Mouse (Mus musculus) liver, postnatal 0 days (tissue): ENCODE results near the gene Ttll11.

ENCODE experiments used
- CTCF ChIP-seq: sonication (generic); IDR thresholded peaks from 2 replicates; pipeline ENCODE4 v1.5.1; 2016; ENCODE audit warnings: antibody characterized with exemption, low read depth
- EP300 ChIP-seq: IDR thresholded peaks from 2 replicates; pipeline ENCODE4 v1.6.1; 2016; ENCODE audit warnings: antibody characterized with exemption, low read depth, mild to moderate bottlenecking

DNA sequence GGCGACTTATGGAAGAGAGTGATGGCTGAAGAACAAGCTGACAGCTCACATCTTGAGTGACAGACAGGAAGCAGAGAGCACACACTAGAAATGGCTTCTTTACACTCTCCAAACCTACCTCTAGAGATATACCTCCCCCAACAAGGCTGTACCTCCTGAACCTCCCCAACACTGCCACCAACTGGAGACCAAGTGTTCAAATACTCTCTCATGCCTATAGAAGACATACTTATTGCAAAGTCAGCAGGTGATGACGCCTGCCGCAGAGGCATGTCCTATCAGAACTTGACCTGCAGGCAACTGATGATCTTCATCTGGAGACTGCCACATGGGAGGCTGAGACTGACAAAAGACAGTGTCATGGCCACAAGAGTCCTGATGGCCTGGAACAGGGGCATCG, 70.4 kb downstream of the Ttll11 start:
- TF ChIP-seq CTCF (no peak), EP300 (no peak)
